Mouse (Mus musculus) common myeloid progenitor, adult 5-6 weeks (primary cell): ENCODE results near the gene Mup1. TPM values are rescaled to one million over a fixed set of nuclear protein-coding genes. Genes with fewer than 3 reads are reported as not detected.
"Not testable (repeated sequence)": the region's sequence is repeated elsewhere in the genome, so short reads cannot be mapped to it uniquely, and the experiment has no call there.

ENCODE experiments used
- ATAC-seq: replicated peaks from 2 replicates; pipeline ENCODE4 v1.8.0; 2016; ENCODE audit warnings: low read depth, mild to moderate bottlenecking, moderate TSS enrichment, inconsistent platforms; ENCODE audit not compliant: poor library complexity, severe bottlenecking
- total RNA-seq: library from RNA; stranded (forward); fragments of 200-1000, 187-1606 nt; gene quantifications from 2 replicates; pipeline ENCODE4 v1.2.3, GENCODE M21; 2017

Gene Mup1
- total RNA-seq = not detected in 2 replicates

DNA sequence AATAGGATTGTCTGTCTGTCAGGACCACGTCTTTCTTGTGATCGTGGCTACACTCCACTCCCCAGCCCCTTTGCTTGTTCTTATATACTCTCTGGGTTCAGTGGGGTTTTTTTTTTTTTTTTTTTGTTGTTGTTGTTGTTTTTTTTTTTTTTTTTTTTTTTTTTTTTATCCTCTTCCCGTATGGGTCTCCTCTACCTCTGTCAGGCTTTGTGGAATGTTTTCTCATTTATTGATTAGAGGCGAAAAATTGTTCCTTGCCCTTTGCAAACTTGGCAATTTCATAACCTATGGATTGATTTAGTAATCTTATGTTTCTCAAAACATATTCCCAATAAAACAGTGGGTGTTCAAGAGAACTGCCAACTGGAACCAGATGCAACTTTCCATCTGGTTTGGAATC lies at the start of gene Mup1:
Gene Mup1, minus strand, starts transcription at position 101 of the 400 bp plus-strand sequence.
- not testable (repeated sequence) for ATAC-seq

Other genes with a start within 250 kb of the Mup1 start
- gene Mup9, start 80.0 kb downstream of the Mup1 start, total RNA-seq = not detected in 2 replicates
- not detected in 2 replicates for gene Mup10, start 80.2 kb upstream of the Mup1 start, total RNA-seq
- not detected in 2 replicates for gene Mup11, start 160.5 kb upstream of the Mup1 start, total RNA-seq
- gene Mup12, start 239.4 kb upstream of the Mup1 start, total RNA-seq = not detected in 2 replicates